Mouse (Mus musculus): Measurements from ENCODE around the gene Rps6kb2.

The Rps6kb2 gene

DNA sequence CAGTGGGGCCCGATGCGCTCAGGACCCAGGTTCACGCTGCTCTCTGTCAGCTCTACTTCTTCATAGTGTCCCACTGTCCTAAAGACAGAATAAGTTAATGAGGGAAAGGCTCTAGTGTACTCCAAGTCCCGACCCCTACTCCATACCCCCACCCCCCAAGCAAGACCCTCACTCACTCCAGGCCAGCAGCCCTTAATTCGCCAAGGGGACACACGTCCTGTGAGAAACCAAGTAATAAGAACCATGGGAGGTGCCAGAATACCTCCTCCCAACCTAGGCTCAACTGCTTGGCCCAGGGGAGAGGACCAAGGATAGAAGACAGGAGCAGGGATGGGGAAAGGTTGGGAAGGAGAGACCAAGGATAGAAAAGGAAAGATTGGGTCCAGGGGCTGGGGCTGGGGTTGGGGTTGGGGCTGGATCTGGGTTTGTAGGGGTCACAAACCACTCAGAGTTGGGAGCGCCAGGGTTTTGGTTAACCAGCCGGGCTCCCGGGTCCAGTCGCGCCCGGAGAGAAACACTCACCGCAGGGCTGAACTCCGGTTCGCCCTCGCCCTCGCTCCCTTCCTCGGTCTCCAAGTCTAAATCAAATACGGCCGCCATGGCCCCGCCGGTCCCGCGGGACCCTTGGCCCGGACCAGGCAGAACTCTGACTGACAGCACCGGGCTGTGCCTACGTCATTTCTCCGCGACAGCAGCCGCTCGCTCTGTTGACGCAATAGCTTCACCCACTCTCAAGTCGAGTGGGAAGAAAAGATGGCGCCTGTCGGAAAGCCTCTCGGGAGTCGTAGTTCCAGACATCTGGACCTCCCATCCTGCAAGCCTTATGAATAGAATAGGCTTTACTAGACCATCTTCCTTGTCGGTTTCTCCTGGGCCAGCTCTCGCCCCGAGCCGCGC, at the start of gene Rps6kb2:
Gene Rps6kb2 (minus strand): TSS at position 709 of the 897 bp plus-strand sequence.
- peak; percentile 93 for DNase-seq (ENCODE audit: low spot score)

DNA sequence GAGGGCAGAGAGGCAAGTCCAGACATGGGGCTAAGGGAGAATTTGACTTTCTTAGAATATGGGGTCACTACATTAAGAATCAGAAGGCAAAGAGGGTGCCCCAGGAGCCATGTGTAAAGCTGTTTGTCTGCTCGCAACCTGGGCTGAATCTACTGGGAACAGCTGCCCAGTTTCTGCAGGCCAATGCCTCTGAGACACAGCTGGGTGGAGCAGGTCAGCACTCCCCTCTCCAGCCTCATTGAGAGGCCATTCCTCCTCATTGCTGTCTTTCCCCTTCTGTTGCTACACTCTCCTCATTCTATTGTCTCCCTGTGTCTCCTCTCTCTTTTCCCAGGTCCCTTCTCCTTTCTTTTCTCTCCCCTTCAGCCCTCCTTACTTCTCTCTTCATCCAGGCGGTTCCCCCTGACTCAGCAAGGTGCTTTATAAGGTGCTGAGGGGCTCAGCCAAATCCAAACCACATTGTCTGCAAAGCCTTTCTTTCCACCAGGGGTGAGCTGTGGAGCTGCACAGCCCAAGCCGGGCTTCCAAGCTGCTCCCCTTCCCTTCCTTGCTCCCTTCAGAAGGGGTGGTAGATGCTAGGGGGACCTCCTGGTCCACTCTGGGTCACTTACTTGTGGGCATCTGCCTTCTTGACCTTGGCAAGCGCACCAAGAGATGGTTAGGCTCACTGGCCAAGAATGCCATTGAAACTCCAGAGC, 48.9 kb upstream of the Rps6kb2 start:
- DNase-seq (ENCODE audit: low spot score), result no peak

DNA sequence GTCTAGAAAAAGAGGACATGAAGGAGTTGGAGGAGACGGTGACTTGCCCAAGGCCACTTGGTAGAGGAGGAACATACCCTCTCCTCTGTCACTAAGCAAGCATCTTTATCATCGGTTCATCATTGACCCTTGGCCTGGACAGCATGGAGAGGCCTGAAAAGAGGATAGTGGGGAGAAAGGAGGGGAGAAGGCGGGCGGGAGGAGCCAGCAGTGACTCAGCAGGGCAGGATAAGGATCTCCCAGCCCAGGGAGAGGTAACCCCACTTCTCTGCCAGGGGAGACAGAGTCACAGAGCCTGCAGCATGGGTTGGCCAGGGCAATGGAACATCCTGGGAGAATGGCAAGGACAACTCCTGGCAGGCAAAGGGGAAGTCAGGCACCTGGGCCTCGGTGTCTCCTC, 45.4 kb upstream of the Rps6kb2 start:
- no peak for DNase-seq (ENCODE audit: low spot score)

DNA sequence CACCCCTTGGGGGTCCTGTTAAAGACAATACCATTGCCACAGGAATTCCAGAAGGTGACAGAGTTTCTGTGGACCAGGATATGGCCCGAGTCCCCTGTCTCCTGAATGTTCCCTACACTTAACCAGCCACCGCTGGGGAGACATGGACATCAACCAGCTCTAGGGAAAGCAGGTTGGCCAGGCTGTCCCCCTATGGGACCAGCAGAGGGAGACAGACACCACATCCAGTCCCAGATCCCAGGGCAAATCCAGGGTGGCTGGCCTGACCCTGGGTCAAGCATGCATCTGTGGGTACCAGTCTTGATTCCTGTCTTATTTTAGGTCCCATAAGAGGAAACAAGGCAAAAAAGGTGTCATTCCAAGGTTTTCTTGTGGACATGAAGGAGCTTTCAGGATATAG, 43.8 kb upstream of the Rps6kb2 start:
- peak; percentile 68 for DNase-seq (ENCODE audit: low spot score)

DNA sequence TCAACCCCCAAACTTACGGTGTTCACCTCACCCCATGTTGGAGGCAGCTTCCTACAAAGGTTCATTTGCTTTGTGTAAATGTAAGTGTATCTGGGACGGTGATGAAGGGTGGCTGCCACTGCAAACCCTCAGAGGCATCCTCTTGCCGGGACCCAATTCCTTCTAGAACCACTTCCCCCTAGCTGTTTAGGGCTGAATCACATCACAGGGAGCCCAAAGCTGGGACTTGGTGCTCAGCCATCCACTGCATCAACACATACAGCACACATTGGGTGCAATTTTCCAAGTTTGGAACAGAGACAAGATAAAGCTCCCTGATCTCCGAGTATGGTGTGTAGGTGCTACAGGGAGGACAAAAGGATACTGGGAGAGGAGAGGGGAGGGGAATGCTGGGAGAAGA, 41.7 kb upstream of the Rps6kb2 start:
- no peak for DNase-seq (ENCODE audit: low spot score)

DNA sequence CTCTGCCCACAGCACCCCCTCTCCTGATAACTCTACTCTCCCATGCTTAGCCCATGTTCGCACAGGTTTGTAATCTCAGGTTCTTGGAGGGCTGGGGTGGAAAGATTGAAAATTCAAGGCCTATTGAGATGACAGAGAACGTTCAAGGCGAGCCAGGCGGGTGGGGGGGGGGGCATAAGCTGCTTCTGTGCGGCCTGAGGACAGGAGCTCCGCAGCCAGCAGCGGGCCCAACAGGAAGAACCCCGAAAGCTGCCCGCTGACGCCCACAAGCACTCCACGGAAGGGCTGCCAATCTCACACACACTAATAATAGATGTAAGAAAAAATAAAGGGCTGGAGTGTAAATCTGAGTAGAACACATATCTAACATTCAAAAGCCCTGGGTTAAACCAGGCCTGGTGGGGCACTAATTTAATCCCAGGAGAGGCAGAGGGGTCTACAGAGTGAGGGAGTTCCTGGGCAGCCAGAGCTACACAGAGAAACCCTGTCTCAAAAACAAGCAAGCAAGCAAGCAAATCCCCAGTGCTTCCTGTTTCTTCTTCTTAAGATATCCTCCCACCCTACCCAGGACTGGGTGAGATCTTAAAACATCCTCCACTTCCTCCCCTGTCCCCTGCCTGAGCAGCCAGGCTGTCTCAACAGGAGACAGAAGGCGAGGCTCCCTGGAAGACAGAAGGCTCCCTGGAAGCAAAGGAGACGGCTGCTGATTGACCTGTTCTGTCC, 40.6 kb upstream of the Rps6kb2 start:
- no peak for DNase-seq (ENCODE audit: low spot score)

DNA sequence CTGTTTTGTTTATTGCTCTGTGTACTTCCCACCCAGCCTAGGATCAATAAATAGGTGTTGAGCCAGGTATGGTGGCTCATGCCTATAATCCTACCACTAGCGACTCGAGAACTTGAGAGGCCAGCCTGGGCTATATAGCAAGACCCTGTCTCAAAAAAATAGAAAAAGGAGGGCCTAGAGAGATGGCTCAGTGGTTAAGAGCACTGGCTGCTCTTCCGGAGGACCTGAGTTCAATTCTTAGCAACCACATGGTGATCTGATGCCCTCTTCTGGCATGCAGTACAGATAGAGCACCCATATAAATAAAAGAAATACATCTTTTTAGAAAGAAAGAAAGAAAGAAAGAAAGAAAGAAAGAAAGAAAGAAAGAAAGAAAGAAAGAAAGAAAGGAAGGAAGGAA, 40.0 kb upstream of the Rps6kb2 start:
- no peak for DNase-seq (ENCODE audit: low spot score)

DNA sequence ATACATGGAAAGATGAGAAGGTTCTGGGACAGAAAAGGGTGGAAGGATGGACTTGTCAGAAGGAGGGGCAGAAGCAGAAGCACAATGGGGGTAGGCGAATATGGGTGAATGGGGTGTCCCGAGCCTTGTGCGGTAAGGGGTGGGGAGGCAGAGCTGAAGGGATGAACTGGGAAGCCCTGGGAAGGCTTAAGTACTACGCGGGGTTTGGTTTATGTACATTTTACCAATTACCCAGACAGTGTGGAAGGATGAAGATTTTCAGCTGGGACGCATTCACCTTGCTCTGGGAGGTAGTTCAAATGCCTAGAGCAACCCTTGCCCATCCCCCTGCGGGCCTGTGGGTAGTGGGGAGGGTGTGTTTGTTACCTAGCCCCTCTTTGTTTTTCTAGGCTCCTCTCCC, 39.0 kb upstream of the Rps6kb2 start:
- DNase-seq (ENCODE audit: low spot score), result no peak

DNA sequence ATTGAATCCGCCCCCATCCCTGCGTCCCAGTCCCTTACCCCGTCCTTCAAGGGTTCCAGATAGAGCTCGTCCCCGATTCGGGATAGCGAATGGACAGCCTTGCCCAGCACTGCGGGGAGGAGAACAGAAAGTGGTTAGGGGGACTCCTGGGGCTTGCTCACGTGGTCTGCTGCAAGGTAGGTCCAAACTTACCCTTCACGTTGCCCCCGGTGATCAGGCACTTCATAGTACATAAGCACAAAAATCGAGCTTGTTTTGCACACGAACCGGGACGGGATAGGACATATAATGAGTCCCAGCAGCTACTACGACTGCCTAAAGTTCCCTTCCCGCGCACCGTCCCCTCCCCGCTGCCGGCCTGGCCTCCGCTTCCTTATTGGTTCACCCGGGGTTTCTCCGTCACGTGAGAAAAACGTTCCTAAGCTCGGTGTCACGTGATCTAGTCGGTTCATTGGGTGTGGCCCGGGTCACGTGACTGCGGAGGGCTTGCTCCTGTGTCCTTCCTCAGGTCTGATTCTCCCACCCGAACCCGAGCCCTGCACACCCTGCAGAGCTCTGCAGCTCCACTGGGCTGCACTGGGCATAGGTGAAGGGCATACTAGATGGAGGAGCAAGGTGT, 38.2 kb upstream of the Rps6kb2 start, which contains the start of gene Rad9a:
Gene Rad9a (minus strand): TSS at position 372 of the 619 bp plus-strand sequence.
- peak; percentile 96 for DNase-seq (ENCODE audit: low spot score)

DNA sequence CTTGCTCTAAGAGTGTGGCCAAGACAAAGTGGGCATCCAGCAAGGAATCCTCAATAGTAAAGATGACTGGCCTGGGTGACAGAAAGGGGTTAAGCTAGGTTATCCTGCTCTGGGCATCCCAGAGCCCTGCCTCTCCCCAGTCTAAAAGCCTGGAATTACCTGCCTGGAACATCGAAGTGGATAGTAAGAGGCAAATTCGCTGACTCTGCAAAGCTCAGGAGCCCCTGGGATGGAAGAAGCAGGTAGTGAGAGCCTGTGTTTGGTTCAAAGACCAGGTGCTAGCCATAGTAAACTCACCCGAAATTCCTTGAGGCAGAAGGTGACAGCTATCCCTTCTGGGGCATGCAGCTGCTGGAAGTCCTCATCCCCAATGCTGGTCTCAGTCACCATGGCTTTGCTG, 34.0 kb upstream of the Rps6kb2 start:
- no peak for DNase-seq (ENCODE audit: low spot score)

DNA sequence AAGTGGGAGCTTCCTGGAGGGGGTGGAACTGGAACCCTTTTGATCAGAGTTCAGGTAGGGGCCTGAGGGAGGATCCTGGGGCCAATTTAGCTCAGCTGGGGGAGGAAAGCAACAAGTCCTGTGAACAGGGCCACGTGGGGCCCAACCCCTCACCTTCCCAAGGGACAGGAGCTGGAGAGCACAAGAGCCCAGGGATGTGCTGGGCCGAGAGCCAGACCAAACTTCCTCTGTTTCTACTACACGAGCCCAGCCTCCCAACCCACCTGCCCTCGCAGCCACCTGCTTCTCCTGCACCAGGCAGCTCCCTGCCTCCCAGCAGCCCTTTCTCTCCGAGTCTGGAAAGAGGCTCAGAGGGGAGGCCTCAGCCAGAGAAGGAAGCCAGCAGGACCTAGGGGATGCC, 33.4 kb upstream of the Rps6kb2 start:
- DNase-seq (ENCODE audit: low spot score), result no peak

DNA sequence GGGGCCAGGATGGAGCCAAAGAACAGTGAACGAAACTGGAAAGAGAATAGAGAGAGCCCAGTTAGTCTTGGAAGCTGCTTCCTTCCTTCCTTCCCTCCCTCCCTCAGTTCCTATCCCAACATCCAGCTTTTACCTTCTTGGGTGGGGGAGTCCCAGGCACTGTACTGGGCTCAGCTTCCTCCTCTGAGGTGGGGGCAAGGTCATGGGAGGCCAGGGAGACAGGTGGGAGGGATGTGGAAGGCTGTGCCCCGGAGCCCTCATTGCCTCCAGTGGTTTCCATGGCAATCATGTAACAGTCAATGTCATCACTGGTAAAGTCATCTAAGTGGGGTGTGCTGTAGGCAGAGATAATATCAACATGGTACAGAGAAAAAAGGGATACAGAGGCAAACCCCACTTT, 32.9 kb upstream of the Rps6kb2 start:
- no peak for DNase-seq (ENCODE audit: low spot score)

DNA sequence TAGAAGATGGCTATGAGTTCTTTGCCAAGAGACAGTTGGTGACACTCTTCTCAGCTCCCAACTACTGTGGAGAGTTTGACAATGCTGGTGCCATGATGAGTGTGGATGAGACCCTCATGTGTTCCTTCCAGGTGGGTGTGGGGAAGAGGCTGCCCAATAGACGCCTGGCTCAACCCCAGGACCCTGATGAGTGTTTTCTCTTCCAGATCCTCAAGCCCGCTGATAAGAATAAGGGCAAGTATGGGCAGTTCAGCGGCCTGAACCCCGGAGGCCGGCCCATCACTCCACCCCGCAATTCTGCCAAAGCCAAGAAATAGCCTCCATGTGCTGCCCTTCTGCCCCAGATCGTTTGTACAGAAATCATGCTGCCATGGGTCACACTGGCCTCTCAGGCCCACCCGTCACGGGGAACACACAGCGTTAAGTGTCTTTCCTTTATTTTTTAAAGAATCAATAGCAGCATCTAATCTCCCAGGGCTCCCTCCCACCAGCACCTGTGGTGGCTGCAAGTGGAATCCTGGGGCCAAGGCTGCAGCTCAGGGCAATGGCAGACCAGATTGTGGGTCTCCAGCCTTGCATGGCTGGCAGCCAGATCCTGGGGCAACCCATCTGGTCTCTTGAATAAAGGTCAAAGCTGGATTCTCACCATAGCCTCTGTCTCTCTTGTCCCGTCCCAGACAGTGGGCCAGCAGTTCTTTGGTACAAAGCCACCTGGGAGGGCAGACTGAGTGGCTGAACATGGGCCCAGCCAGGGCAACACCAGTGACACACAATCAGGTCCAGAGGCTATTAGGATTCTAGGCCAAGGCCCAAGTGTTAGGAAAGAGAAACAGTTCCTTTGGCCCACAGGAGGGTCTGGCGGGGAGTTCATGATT, 31.9 kb upstream of the Rps6kb2 start:
- DNase-seq (ENCODE audit: low spot score), result no peak

DNA sequence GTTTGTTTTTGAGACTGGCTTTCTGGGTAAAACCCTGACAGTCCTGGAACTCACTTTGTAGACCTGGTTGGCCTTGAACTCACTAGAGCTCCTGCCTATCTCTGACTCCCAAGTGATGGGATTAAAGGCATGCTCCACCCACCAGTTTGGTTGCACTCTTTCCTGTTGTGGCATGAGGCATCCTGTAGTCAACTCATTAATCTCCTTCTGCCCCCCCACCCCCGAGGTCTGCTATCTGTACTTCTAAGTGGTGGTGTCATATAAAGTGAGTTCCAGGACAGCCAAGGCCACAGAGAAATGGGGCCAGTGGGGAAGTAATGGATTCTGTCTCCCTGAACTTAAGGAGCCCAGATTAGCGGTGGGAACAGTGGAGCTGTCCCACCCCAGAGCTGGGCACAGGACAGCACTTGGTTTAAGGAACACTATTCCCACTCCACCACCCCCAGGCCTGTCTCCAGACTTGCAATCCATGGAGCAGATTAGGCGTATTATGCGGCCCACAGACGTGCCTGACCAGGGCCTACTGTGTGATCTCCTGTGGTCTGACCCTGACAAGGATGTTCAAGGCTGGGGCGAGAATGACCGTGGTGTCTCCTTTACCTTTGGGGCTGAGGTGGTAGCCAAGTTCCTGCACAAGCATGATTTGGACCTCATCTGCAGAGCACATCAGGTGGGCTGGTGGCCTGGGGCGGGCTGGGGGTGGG, 31.0 kb upstream of the Rps6kb2 start:
- no peak for DNase-seq (ENCODE audit: low spot score)

DNA sequence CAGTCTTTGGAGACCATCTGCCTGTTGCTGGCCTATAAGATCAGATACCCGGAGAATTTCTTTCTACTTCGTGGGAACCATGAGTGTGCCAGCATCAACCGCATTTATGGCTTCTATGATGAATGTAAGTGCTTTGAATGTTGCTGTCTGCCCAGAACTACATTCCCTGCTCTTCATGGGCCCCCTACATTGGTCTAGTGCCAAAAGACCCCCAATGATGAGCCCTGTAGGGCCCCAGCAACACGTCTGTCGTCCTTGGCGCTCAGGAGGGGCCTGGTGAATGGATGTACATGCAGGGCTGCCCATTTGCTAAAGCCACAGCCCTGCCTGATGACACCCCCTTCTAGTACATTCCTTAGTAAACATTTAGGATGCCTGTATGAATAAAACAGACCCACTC, 30.0 kb upstream of the Rps6kb2 start:
- no peak for DNase-seq (ENCODE audit: low spot score)

DNA sequence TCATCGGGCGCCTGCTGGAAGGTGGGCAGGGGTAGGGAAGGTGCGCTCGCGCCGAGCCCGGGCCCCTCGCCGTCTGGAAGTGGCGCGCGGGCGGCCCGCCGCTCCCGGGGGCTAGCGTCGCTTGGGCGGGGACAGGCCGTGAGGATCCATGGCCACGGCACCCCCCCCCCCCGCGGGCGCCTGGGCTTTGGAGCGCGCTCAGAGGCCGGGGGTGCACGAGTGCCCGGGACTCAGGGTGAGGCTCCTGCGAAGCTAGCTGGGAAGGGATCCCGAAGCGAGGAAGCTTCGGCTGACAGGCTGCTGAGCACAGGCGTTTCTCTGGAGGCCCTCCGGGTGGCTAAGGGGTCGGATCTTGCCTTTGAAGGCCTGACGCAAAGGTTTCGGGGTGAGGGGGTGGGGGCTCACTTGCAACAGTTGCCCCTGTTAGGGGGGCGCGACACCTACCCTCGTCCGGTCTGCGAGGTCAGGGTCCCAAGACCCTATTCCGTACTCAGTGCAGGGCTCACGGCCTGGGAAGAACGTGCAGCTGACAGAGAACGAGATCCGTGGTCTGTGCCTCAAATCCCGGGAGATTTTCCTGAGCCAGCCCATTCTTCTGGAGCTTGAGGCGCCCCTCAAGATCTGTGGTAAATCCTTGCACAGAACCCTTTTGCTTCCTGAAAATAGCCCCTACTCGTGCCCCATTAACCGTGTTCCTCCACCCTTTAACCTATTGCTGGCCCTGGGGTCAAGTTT, 29.3 kb upstream of the Rps6kb2 start:
- DNase-seq (ENCODE audit: low spot score), result no peak

DNA sequence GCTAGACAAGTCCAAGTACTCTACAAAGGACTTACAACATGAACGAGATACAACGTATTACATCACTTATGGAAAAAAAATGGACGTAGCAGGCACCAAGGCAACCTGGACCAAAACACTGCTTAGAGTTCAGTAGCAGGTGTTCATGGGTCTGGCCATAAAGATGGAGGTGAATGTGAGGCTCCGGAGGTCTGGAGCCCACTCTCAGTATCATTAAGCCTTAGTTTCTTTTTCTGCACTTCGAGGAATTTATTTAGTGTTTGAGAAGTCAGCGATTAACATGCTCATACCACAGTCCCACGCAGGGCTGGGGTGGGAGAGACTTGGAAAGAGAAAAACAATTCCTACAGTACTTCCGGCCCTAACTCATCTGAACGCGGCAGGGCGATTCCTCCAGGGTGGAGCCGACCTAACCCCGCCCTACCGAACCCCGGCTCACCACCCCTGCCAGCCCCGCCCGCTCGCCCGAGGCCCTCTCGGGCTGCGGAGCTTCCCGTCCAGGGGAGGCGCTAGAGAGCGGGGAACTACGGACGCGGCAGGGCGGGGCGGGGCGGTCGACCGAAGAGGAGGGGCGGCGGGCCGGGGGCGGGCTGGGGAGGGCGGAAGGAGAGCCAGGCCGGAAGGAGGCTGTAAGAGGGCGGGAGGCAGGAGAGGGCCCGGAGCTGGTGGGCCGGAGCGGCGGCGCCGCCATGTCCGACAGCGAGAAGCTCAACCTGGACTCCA, 28.5 kb upstream of the Rps6kb2 start, which contains the start of gene Ppp1ca:
Gene Ppp1ca (plus strand): TSS at position 538 of the 723 bp plus-strand sequence.
- DNase-seq (ENCODE audit: low spot score), result peak; percentile 96

DNA sequence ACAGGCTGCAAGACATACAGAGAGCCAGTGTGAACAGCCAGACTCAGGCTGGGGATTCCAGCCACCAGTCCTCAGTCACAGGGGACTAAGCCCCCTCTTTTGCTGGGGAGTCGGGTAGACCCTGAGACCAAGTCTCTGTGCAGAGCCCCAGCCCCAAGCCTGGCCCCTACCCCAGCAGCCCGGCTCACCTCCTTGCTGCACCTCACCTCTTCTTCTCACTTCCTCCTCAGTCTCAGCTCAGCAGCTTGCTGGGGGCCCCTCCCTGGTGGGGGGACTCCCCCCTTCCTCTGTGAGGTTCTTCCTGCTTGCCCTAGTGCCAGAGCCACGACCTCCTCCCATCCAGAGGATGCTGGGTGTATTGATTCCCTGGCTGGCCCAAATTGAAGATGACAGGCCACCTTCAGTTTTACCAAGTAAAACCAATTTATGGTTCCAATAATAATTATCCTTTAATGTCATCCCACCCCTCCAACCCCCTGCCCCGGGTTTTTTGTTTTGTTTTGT, 27.7 kb upstream of the Rps6kb2 start, which contains the start of gene Tbc1d10c:
Gene Tbc1d10c (minus strand): TSS at position 454 of the 504 bp plus-strand sequence.
- DNase-seq (ENCODE audit: low spot score), result no peak

Data from yolk sac, embryonic 10.5 days (tissue).